Mouse (Mus musculus) retina, embryonic 14.5 days (tissue): ENCODE results near the gene Cyp2d12.
"Not testable (repeated sequence)": the region's sequence is repeated elsewhere in the genome, so short reads cannot be mapped to it uniquely, and the experiment has no call there.

Experiments used
- DNase-seq: peaks from one replicate; pipeline ENCODE4 v3.0.0-alpha.2; 2015; ENCODE audit warnings: low spot score

The Cyp2d12 gene

GRCm38 (mm10) chr15:82554531-82555230 lies at the start of gene Cyp2d12:
Gene Cyp2d12 (plus strand): TSS chr15:82555072.
- no peak for DNase-seq

DNA sequence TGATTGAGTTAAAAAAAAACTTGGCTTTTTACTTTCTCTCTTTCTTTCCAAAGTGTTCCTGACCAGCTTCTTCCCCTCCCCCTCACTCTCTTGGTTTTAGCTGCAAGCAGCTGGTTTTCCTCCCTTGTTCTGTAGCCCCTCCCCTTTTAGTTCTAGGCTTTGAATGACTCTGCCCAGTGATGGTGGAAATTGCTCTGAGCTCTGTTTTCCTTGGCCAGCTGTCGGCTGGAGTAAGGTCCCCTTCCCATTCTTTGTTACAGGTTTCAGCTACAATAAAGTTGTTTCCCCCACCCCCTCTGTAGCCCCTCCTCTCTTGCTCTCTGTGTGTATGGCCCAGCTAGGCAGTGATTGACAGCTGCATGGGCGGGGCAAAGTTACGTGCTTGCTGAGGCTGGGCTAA lies 47.9 kb upstream of the Cyp2d12 start:
- no peak for DNase-seq

DNA sequence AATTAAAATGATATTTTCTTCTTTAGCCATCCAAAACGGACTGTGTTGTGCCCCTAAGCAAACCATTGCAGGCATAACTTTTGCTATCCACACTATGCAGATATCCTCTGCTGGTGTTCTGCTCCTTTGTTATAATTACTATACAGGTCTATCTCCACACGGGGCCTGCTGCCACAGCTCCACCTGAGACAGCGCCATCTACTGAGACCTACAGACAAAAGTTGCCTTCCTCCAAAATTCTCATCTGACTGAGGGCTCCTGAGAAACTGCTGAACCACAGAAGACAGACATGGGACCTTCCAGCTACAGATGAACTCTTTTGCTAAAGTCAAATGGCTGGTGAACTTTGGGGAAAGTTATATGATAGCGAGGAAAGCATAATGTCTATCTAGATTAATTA lies 47.1 kb upstream of the Cyp2d12 start:
- not testable (repeated sequence) for DNase-seq

DNA sequence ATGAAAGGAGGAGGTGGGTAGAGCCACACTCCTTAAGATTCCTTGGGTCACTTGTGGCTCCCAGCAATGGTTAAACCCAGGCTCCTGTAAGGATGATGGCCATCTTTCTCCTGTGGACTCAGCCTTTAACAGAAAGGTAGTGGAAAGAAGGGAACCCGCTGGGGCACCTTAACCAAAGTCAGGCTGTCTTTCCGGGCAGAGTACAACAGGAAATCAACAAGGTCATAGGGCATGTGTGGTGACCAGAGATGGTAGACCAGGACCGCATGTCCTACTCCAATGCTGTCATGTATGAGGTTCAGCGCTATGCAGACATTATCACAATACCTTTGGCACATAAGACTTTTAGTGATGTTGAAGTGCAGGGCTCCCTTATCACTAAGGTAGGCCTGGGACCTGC lies 45.4 kb upstream of the Cyp2d12 start:
- not testable (repeated sequence) for DNase-seq

DNA sequence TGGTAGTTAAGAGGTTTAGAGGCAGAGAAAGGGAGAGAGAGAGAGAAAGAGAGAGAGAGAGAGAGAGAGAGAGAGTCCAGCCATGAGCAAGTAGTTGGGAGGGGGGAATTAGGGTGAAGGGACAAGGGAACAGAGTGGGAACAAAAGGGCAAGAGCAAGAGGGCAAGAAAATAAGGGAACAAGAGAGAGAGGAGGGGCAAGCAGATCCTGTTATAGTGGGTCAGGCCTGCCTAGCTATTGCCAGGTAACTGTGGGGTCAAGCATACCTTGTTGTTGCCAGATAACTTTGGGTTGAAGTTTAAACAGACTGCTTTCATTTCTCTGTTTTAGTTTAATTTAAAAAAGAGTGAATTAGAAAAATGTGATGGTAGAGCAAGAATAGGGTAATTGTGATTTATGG lies 44.4 kb upstream of the Cyp2d12 start:
- not testable (repeated sequence) for DNase-seq

GRCm38 (mm10) chr15:82512111-82512510 lies 42.8 kb upstream of the Cyp2d12 start:
- not testable (repeated sequence) for DNase-seq

DNA sequence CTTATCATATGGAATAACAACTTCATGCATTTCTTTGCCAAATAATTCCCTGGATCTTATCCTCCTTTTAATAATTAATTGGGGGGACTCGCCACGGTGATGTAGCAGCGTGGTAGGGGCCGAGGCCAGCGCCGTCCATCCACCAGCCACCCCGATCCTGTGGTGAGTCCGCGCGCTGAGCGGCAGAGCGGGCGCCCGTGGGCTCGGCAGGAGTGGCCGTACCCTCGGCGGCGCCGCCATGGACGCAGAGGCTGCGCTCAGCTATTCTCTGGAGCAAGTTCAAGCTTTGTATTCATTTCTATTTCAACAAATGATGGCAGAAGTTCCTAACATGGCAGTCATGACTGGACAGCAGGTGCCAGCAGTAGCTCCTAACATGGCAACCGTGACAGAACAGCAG lies 38.7 kb upstream of the Cyp2d12 start:
- DNase-seq = not testable (repeated sequence)

GRCm38 (mm10) chr15:82527371-82527770 lies 27.5 kb upstream of the Cyp2d12 start:
- not testable (repeated sequence) for DNase-seq

DNA sequence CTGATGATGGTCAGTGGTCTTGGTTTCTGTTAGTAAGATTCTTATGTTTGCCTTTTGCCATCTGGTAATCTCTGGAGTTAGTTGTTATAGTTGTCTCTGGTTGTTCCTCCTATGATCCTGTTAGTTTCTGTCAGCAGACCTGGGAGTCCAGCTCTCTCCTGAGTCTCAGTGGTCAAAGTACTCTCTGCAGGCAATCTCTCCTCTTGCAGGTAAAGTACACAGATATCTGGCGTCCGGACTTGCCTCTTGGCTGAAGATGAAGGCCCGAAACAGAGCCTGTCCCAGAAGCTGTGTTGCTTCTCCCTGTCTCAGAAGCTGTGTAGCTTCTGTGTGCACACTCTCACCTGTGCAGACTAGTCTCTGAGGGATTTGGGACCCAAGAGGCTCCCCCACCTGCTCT lies 22.2 kb upstream of the Cyp2d12 start:
- not testable (repeated sequence) for DNase-seq

DNA sequence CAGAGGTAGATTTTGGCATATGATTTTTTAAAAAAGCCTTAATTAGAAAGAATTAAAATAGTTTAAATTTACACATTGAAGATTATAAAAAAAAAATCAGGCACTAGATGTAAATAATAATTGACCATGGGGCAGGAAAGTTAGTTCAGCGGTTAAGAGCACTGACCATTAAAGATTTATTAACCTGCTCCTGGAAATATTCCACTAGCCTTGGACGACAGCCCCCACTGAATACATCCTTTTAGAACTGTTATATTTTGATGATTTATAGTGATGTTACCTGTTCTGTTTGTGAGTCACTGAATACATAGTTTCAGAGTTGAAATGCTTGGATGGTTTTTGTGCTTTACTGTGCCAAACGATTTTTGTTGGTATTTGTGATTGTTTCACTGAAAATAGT lies 11.9 kb upstream of the Cyp2d12 start:
- not testable (repeated sequence) for DNase-seq

DNA sequence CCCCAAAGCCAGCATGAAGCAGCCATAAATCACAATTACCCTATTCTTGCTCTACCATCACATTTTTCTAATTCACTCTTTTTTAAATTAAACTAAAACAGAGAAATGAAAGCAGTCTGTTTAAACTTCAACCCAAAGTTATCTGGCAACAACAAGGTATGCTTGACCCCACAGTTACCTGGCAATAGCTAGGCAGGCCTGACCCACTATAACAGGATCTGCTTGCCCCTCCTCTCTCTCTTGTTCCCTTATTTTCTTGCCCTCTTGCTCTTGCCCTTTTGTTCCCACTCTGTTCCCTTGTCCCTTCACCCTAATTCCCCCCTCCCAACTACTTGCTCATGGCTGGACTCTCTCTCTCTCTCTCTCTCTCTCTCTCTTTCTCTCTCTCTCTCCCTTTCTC lies 10.3 kb upstream of the Cyp2d12 start:
- DNase-seq = not testable (repeated sequence)

- not testable (repeated sequence) for DNase-seq
Measured at GRCm38 (mm10) chr15:82547753-82548152, 7.1 kb upstream of the Cyp2d12 start.

DNA sequence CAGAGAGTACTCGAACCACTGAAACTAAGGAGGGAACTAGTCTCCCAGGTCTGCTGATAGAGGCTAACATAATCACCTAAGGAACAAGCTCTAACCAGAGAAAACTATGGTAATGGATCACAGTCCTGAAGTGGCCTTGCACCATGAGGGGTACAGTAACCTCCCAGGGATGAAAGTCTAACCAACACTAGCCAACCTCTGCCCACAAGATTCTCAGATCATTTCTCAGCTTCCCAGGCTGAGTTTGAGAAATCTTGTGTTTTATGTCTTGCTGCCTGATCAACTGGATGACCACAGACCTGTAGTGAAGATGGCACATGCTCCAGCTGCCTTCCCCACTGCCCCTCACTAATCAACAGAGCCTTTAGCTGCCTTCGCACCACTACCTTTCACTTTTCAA lies 1.7 kb upstream of the Cyp2d12 start:
- not testable (repeated sequence) for DNase-seq

DNA sequence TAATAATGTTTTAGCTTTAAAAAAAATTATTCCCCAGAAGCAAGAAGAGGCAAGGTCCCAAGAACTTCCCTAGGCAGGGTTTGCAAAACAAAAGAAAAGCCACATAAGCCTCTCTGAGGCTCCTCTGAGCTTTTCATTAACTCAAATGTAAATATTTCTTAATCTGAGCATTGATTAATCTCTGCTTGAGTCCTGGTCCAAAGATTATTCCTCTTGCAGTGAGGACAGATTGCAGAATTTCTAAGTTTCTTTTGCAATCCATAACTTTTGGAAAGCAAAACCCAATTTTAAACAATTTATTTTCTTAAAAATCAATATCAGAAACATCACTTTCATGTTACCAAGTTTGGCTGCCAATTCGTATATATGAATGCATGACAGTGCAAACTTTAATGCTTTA lies 18.0 kb downstream of the Cyp2d12 start:
- DNase-seq = no peak

DNA sequence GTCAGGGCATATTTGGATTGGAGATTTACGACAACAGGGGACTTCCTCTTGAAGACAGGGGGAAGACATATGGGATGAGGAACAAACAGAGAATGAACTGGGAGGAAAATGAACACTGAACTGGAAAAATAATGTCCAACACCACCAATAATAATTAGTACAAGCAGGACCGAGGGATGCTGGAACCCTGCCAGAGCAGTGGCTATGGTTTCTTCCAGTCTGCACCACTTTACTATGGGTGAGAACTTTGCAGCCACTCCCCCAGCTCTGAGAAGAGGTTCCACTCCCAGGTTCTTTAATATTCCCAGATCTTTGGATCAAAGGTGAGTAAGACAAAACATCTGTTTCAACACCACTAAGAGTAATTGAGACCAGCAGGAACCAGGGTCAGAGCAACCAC lies 24.2 kb downstream of the Cyp2d12 start:
- no peak for DNase-seq

DNA sequence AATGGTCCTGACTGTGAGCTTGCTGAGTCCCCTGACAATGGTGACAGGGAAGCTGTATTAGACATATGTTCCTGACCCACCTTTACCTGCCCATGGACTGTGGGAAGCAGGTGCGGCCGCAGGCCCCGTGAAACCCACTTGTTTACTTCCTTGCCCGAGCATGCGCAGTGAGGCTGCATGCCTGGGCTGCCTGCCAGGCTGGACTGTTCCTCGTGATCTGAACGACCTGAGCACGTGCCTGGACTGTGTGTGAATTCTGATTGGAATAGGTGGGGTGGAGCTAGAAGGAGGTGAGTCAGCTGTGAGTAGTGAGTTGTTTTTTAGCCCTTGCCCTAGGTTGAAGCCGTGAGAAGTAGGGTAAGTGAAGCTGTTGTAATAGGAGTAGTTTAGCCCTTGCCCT lies 27.7 kb downstream of the Cyp2d12 start:
- no peak for DNase-seq
